Mouse (Mus musculus) liver, embryonic 12.5 days (tissue): ENCODE measurements around the gene Rcn3. TPM values are rescaled to one million over a fixed set of nuclear protein-coding genes. Genes with fewer than 3 reads are reported as not detected.

Experiments used
- ATAC-seq: fragments of 200-750 bp; cut with Nextera tagmentation; 2 replicates; pipeline ENCODE4 v1.8.0; 2017; ENCODE audit warnings: moderate number of reproducible peaks, mild to moderate bottlenecking, moderate library complexity
- H3K27ac ChIP-seq: fragments of 300-500 bp; sonication (generic); 2 replicates; pipeline ENCODE4 v1.5.1; 2016; ENCODE audit warnings: mild to moderate bottlenecking
- H3K27me3 ChIP-seq: fragments of 300-500 bp; sonication (generic); replicated peaks from 2 replicates; pipeline ENCODE4 v1.6.1; 2016; ENCODE audit warnings: mild to moderate bottlenecking, moderate library complexity
- H3K36me3 ChIP-seq: fragments of 300-500 bp; sonication (generic); 2 replicates; pipeline ENCODE4 v1.6.1; 2016; ENCODE audit warnings: mild to moderate bottlenecking, moderate library complexity
- H3K4me1 ChIP-seq: fragments of 300-500 bp; sonication (generic); 2 replicates; pipeline ENCODE4 v1.6.1; 2016
- H3K4me2 ChIP-seq: fragments of 300-500 bp; sonication (generic); 2 replicates; pipeline ENCODE4 v1.6.1; 2016; ENCODE audit warnings: mild to moderate bottlenecking, moderate library complexity
- H3K4me3 ChIP-seq: fragments of 300-500 bp; sonication (generic); 2 replicates; pipeline ENCODE4 v1.5.1; 2016; ENCODE audit warnings: mild to moderate bottlenecking, moderate library complexity
- H3K9ac ChIP-seq: fragments of 300-500 bp; sonication (generic); 2 replicates; pipeline ENCODE4 v1.6.1; 2016; ENCODE audit warnings: mild to moderate bottlenecking, moderate library complexity
- H3K9me3 ChIP-seq: fragments of 300-500 bp; sonication (generic); replicated peaks from 2 replicates; pipeline ENCODE4 v1.6.1; 2016; ENCODE audit warnings: mild to moderate bottlenecking, moderate library complexity
- WGBS: fragments of 180-500 bp; shearing (Covaris S2); methylation state at CpG from one replicate; pipeline ENCODE4 v1.1.7; 2016; ENCODE audit not compliant: insufficient replicate concordance; 5-methylcytosine and 5-hydroxymethylcytosine counted together
- polyA plus RNA-seq: library from polyadenylated mRNA; unstranded; fragments of >200 nt; fragmentation: Nextera tagmentation; extraction: Ambion mirVana; gene quantifications from 2 replicates; pipeline ENCODE4 v1.2.1, GENCODE M21; 2016

The Rcn3 gene
- polyA plus RNA-seq, 1 experiment from 2014 or later, result 70.9 TPM

- H3K4me1 ChIP-seq, result peaks cover 66% of the 10 kb centered on the region
- 20% methylated on average over 18 of the region's 18 CpGs for WGBS
Observed at GRCm38 (mm10) chr7:45093516-45093905, 1.5 kb upstream of the Rcn3 start.

GRCm38 (mm10) chr7:45092828-45093515, 951 bp upstream of the Rcn3 start:
- 0 out of 2 replicates have a peak overlapping the region, but pooled peaks have one; percentile 28 for H3K9ac ChIP-seq
- H3K4me3 ChIP-seq, result no peak overlapping the region
- ATAC-seq, result no peak
- H3K36me3 ChIP-seq, result peaks cover 8% of the 10 kb centered on the region
- H3K9me3 ChIP-seq, result no peaks in the 10 kb centered on the region
- H3K27me3 ChIP-seq, result no peaks in the 10 kb centered on the region
- peak overlapping the region; percentile 82 for H3K4me2 ChIP-seq
- 42% methylated on average over 12 of the region's 12 CpGs for WGBS
- peaks cover 68% of the 10 kb centered on the region for H3K4me1 ChIP-seq
- peak overlapping the region; percentile 43; the same call in 1 of the 2 replicates for H3K27ac ChIP-seq

More at GRCm38 (mm10) chr7:45093516-45093905, 1.5 kb upstream of the Rcn3 start:
- no peaks in the 10 kb centered on the region for H3K9me3 ChIP-seq
- no peak for ATAC-seq
- no peak overlapping the region for H3K4me3 ChIP-seq
- H3K4me2 ChIP-seq, result peak overlapping the region; percentile 82
- H3K27ac ChIP-seq, result peak overlapping the region; percentile 43; the same call in 1 of the 2 replicates
- H3K27me3 ChIP-seq, result 0 out of 2 replicates have a peak, but pooled peaks cover 1% of the 10 kb centered on the region
- peaks cover 3% of the 10 kb centered on the region; the same call in 1 of the 2 replicates for H3K36me3 ChIP-seq
- no peak overlapping the region for H3K9ac ChIP-seq

- Histone ChIP-seq H3K27me3 (no peaks in the 10 kb centered on the region), H3K9me3 (no peaks in the 10 kb centered on the region), H3K4me3 (peak overlapping the region; percentile 54), H3K9ac (peak overlapping the region; percentile 61), H3K4me1 (peaks cover 62% of the 10 kb centered on the region), H3K36me3 (peaks cover 19% of the 10 kb centered on the region), H3K4me2 (peak overlapping the region; percentile 82), H3K27ac (peak overlapping the region; percentile 59)
- 13% methylated on average over 35 of the region's 35 CpGs for whole genome bisulfite sequencing
- ATAC-seq, result peak; percentile 68
Observed at GRCm38 (mm10) chr7:45091001-45091990, 725 bp downstream of the Rcn3 start.

- Histone ChIP-seq H3K27ac (peak overlapping the region; percentile 59; the same call in 1 of the 2 replicates), H3K27me3 (no peaks in the 10 kb centered on the region), H3K4me2 (peak overlapping the region; percentile 82), H3K4me3 (peak overlapping the region; percentile 54), H3K4me1 (peaks cover 59% of the 10 kb centered on the region), H3K9me3 (no peaks in the 10 kb centered on the region), H3K36me3 (peaks cover 26% of the 10 kb centered on the region), H3K9ac (no peak overlapping the region; the same call in 1 of the 2 replicates)
- 0 out of 2 replicates have a peak, but pooled peaks have one; percentile 21 for ATAC-seq
- WGBS, result 47% methylated on average over 13 of the region's 13 CpGs
Observed at GRCm38 (mm10) chr7:45090251-45090977, 1.6 kb downstream of the Rcn3 start.

- WGBS, result 85% methylated on average over 17 of the region's 17 CpGs
- Histone ChIP-seq H3K9me3 (no peaks in the 10 kb centered on the region), H3K4me1 (peaks cover 44% of the 10 kb centered on the region), H3K27ac (no peak overlapping the region), H3K4me2 (no peak overlapping the region), H3K4me3 (no peak overlapping the region), H3K36me3 (peaks cover 32% of the 10 kb centered on the region), H3K9ac (no peak overlapping the region), H3K27me3 (no peaks in the 10 kb centered on the region)
- ATAC-seq, result no peak
Observed at GRCm38 (mm10) chr7:45088597-45088996, 3.4 kb downstream of the Rcn3 start.

- H3K27ac ChIP-seq, result no peak overlapping the region
- ATAC-seq, result no peak
- peaks cover 37% of the 10 kb centered on the region for H3K36me3 ChIP-seq
- no peaks in the 10 kb centered on the region for H3K9me3 ChIP-seq
- H3K4me1 ChIP-seq, result peaks cover 41% of the 10 kb centered on the region
- H3K4me3 ChIP-seq, result no peak overlapping the region
- H3K27me3 ChIP-seq, result no peaks in the 10 kb centered on the region
- no peak overlapping the region for H3K4me2 ChIP-seq
- H3K9ac ChIP-seq, result no peak overlapping the region
- 66% methylated on average over 4 of the region's 4 CpGs for WGBS
Observed at GRCm38 (mm10) chr7:45086084-45086483, 5.9 kb downstream of the Rcn3 start.

- H3K36me3 ChIP-seq, result peaks cover 33% of the 10 kb centered on the region
- peak overlapping the region; percentile 64 for H3K4me2 ChIP-seq
- peak overlapping the region; percentile 49; the same call in 1 of the 2 replicates for H3K9ac ChIP-seq
- WGBS, result 41% methylated on average over 22 of the region's 22 CpGs
- no peak for ATAC-seq
- peaks cover 28% of the 10 kb centered on the region for H3K4me1 ChIP-seq
- no peaks in the 10 kb centered on the region for H3K9me3 ChIP-seq
- H3K4me3 ChIP-seq, result peak overlapping the region; percentile 35
- H3K27me3 ChIP-seq, result no peaks in the 10 kb centered on the region
- H3K27ac ChIP-seq, result peak overlapping the region; percentile 33
Observed at GRCm38 (mm10) chr7:45083300-45083890, 8.6 kb downstream of the Rcn3 start.

- peak overlapping the region; percentile 35 for H3K4me3 ChIP-seq
- ATAC-seq, result peak; percentile 28; the same call in 1 of the 2 replicates
- H3K36me3 ChIP-seq, result peaks cover 32% of the 10 kb centered on the region
- peak overlapping the region; percentile 49 for H3K9ac ChIP-seq
- peak overlapping the region; percentile 33 for H3K27ac ChIP-seq
- H3K27me3 ChIP-seq, result no peaks in the 10 kb centered on the region
- no peaks in the 10 kb centered on the region for H3K9me3 ChIP-seq
- H3K4me1 ChIP-seq, result peaks cover 28% of the 10 kb centered on the region
- H3K4me2 ChIP-seq, result peak overlapping the region; percentile 64
- 14% methylated on average over 25 of the region's 25 CpGs for WGBS
Observed at GRCm38 (mm10) chr7:45082401-45083299, 9.4 kb downstream of the Rcn3 start.

- peaks cover 34% of the 10 kb centered on the region for H3K36me3 ChIP-seq
- 55% methylated on average over 5 of the region's 5 CpGs for WGBS
- no peaks in the 10 kb centered on the region for H3K9me3 ChIP-seq
- H3K27ac ChIP-seq, result no peak overlapping the region
- ATAC-seq, result no peak
- no peaks in the 10 kb centered on the region for H3K27me3 ChIP-seq
- H3K4me1 ChIP-seq, result peaks cover 28% of the 10 kb centered on the region
- H3K4me3 ChIP-seq, result no peak overlapping the region
- no peak overlapping the region for H3K9ac ChIP-seq
- H3K4me2 ChIP-seq, result no peak overlapping the region
Observed at GRCm38 (mm10) chr7:45081016-45081415, 11.0 kb downstream of the Rcn3 start.

- peaks cover 41% of the 10 kb centered on the region for H3K36me3 ChIP-seq
- H3K9me3 ChIP-seq, result no peaks in the 10 kb centered on the region
- no peaks in the 10 kb centered on the region for H3K27me3 ChIP-seq
- 2% methylated on average over 10 of the region's 10 CpGs for WGBS
- H3K9ac ChIP-seq, result no peak overlapping the region
- H3K4me1 ChIP-seq, result peaks cover 35% of the 10 kb centered on the region
- no peak overlapping the region for H3K4me2 ChIP-seq
- no peak overlapping the region for H3K4me3 ChIP-seq
- no peak overlapping the region for H3K27ac ChIP-seq
- no peak for ATAC-seq
Observed at GRCm38 (mm10) chr7:45079856-45080255, 12.2 kb downstream of the Rcn3 start.
